Mouse (Mus musculus): ENCODE results near the gene Ncoa5. TPM values are rescaled to one million over a fixed set of nuclear protein-coding genes. Genes with fewer than 3 reads are reported as not detected.

The Ncoa5 gene
- 18.3 and 22.2 TPM in 2 replicates for polyA plus RNA-seq (2015; fragmentation: Nextera tagmentation; extraction: Ambion mirVana)

DNA sequence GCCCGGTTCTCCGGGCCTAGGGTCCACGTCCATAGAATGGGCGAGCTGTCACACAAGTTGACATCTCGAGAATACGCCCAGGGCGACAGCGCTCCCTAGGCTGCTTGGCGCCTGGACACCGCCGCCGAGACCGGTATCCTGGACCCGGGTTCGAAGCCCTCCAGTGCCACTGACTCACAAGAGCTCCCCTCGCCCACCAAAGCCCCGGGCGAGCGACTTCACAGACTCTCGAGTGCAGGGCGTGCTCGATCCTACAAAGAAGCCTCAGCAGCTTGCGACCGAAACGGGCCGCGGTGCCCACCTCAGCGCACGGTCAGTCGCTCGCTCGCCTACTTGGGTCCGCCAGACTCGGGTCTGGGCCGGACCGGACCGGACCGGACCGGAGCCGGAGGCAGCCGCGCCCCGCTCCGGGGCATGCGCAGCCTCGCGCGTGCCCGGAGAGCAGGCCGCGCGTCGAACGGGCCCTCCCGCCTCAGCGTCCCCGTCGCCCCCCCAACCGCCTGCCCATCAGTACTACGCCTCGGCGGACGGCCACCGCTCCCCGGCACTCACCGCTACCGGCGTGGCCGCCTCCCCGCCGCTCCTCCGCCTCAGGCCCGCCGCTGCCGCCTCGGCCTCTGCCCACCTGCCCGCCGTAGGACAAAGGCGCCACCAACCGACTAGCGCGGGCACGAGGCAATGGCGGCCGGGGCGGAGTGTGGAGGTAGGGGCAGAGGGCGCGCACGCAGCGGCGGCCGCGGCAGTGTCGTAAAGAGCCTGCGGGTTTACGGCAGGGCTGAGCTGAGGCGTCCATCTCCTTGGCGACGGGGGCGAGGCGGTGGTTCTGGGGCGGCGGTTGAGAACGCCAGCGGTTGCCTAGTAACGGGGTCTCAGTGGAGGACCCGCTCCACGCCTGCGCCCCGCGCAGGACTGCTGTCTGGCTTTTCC lies at the start of gene Ncoa5:
Gene Ncoa5, minus strand, starts transcription at position 737 of the 927 bp plus-strand sequence.
- Histone ChIP-seq H3K27me3 (peaks cover 4% of the 10 kb centered on the region; the same call in 1 of the 2 replicates), H3K4me3 (replicated peaks) (peak within 1 kb of the TSS; percentile 90), H3K4me1 (replicated peaks) (peaks cover 30% of the 10 kb centered on the region), H3K27ac (peak within 1 kb of the TSS; percentile 51), H3K4me2 (peak within 1 kb of the TSS; percentile 87), H3K9me3 (replicated peaks) (no peaks in the 10 kb centered on the region), H3K9ac (peak within 1 kb of the TSS; percentile 93), H3K36me3 (no peaks in the 10 kb centered on the region)
- under 1% methylated on average over 110 of the region's 111 CpGs for WGBS (ENCODE audit: insufficient replicate concordance)
- peak; percentile 95 for DNase-seq
- ATAC-seq (ENCODE audit: low read depth), result peak; percentile 92

- Histone ChIP-seq H3K36me3 (no peaks in the 10 kb centered on the region), H3K4me3 (replicated peaks) (no peak overlapping the region), H3K4me1 (replicated peaks) (no peaks in the 10 kb centered on the region), H3K27ac (no peak overlapping the region), H3K9me3 (replicated peaks) (no peaks in the 10 kb centered on the region), H3K9ac (no peak overlapping the region), H3K27me3 (peaks cover 53% of the 10 kb centered on the region), H3K4me2 (no peak overlapping the region)
- ATAC-seq (ENCODE audit: low read depth), result no peak
- no peak for DNase-seq
- WGBS (ENCODE audit: insufficient replicate concordance), result 22% methylated on average over 7 of the region's 7 CpGs
These were observed 46.6 kb upstream of the Ncoa5 start for GRCm38 (mm10) chr2:165081257-165081656.

- H3K4me3 ChIP-seq (replicated peaks), result no peak overlapping the region
- H3K9ac ChIP-seq, result no peak overlapping the region
- no peaks in the 10 kb centered on the region for H3K9me3 ChIP-seq (replicated peaks)
- no peak overlapping the region for H3K27ac ChIP-seq
- 17% methylated on average over 9 of the region's 9 CpGs for WGBS (ENCODE audit: insufficient replicate concordance)
- peaks cover 59% of the 10 kb centered on the region for H3K27me3 ChIP-seq
- no peak overlapping the region for H3K4me2 ChIP-seq
- H3K36me3 ChIP-seq, result no peaks in the 10 kb centered on the region
- H3K4me1 ChIP-seq (replicated peaks), result no peaks in the 10 kb centered on the region
- no peak for ATAC-seq (ENCODE audit: low read depth)
- no peak for DNase-seq
These were observed 46.0 kb upstream of the Ncoa5 start for GRCm38 (mm10) chr2:165080657-165081056.

DNA sequence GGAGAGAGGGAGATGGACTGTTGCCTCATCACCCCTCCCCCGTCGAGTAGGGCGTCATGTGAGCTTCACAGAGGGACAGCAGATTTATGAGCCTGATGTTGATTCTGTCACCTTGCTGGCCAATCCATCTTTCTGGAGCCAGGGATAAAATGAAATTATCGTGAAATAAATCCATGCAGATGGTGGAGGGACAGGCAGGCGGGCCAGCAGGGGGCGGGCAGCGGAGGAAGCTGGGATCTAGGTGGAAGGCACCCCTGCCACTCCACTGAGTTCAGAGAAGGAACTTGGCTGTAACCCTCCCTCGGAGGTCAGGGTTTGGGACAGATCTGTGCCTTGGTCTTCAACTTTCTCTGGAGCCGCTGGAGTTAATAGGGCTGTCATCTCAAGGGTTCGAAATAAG lies 43.9 kb upstream of the Ncoa5 start:
- Histone ChIP-seq H3K9ac (no peak overlapping the region), H3K36me3 (no peaks in the 10 kb centered on the region), H3K27ac (no peak overlapping the region), H3K4me3 (replicated peaks) (no peak overlapping the region), H3K9me3 (replicated peaks) (no peaks in the 10 kb centered on the region), H3K27me3 (peaks cover 77% of the 10 kb centered on the region), H3K4me1 (replicated peaks) (no peaks in the 10 kb centered on the region), H3K4me2 (no peak overlapping the region)
- WGBS (ENCODE audit: insufficient replicate concordance), result 18% methylated on average over 10 of the region's 10 CpGs
- DNase-seq (no peak), ATAC-seq (ENCODE audit: low read depth) (no peak)

GRCm38 (mm10) chr2:165078045-165078444 lies 43.4 kb upstream of the Ncoa5 start:
- Histone ChIP-seq H3K4me3 (replicated peaks) (no peak overlapping the region), H3K4me2 (no peak overlapping the region), H3K36me3 (no peaks in the 10 kb centered on the region), H3K27ac (no peak overlapping the region), H3K4me1 (replicated peaks) (no peaks in the 10 kb centered on the region), H3K9ac (no peak overlapping the region), H3K9me3 (replicated peaks) (no peaks in the 10 kb centered on the region), H3K27me3 (peaks cover 83% of the 10 kb centered on the region)
- DNase-seq, result no peak
- WGBS (ENCODE audit: insufficient replicate concordance), result 46% methylated on average over 8 of the region's 8 CpGs
- ATAC-seq (ENCODE audit: low read depth), result no peak

DNA sequence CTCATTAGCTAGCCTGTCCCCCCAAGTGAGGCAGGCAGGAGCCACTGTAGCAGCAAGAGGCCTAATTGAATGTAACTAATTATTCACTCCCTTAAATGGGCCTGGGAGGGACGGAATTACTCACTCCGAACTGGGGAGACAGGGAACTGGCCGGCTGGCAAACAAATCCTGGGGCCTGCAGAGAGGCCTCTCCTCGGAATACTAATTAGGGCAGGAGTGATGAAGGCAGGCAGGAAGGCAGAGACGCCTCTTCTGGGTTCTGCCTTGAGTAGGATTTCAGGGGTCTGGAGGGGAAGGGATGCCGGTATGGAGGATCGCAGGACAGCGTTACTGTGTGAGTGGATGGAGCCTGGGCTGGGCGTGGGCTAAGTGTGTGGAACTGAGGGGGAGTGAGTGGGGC lies 42.4 kb upstream of the Ncoa5 start:
- no peaks in the 10 kb centered on the region for H3K9me3 ChIP-seq (replicated peaks)
- no peaks in the 10 kb centered on the region for H3K4me1 ChIP-seq (replicated peaks)
- no peak for DNase-seq
- no peak overlapping the region for H3K4me3 ChIP-seq (replicated peaks)
- WGBS (ENCODE audit: insufficient replicate concordance), result 8% methylated on average over 9 of the region's 9 CpGs
- no peak for ATAC-seq (ENCODE audit: low read depth)
- no peak overlapping the region for H3K9ac ChIP-seq
- H3K36me3 ChIP-seq, result no peaks in the 10 kb centered on the region
- no peak overlapping the region for H3K4me2 ChIP-seq
- no peak overlapping the region for H3K27ac ChIP-seq
- H3K27me3 ChIP-seq, result peaks cover 91% of the 10 kb centered on the region

GRCm38 (mm10) chr2:165074937-165075336 lies 40.3 kb upstream of the Ncoa5 start:
- peak; percentile 42 for DNase-seq
- 0 out of 2 replicates have a peak, but pooled peaks have one; percentile 18 for ATAC-seq (ENCODE audit: low read depth)

DNA sequence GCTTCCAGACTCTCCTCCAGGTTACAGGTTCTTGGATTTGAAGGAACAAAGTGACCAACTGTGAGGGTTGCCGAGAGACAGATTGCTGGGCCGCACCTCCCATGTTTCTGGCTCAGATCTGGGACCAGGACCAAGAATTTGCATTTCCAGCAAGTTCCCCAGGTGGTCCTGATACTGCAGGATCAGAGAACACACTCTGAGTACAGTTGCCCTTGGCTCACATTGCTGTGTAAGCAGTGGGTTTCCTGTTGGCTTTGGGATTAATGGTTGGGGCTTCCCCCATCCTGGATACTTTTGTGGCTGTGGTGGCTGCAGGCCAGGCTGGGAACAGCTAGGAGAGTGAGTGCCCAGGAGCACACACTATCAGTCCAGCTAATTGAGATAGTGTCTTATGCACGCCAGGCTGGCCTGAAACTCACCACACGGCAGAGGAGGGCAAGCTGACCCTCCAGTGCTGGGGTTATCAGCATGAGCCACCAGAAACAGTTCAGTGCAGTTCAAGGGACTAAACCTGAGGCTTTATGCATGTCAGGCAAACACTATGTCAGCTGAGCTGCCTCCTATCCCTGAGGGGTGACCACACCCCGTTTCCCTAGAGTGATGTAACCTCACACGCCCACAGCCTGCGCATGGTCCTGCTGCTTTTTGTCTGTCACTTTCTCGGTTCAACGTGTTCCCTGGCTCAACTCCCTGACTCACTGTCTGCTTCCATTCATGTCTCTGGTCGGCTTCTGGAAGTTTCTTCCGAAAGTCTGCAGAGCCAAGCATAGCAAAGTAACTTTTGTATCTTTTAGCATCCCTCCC lies 39.6 kb upstream of the Ncoa5 start:
- no peak overlapping the region for H3K9ac ChIP-seq
- 39% methylated on average over 11 of the region's 11 CpGs for WGBS (ENCODE audit: insufficient replicate concordance)
- ATAC-seq (ENCODE audit: low read depth), result no peak
- no peak overlapping the region for H3K4me2 ChIP-seq
- H3K4me3 ChIP-seq (replicated peaks), result no peak overlapping the region
- H3K27me3 ChIP-seq, result peaks cover 79% of the 10 kb centered on the region
- DNase-seq, result no peak
- H3K4me1 ChIP-seq (replicated peaks), result no peaks in the 10 kb centered on the region
- H3K36me3 ChIP-seq, result no peaks in the 10 kb centered on the region
- no peaks in the 10 kb centered on the region for H3K9me3 ChIP-seq (replicated peaks)
- no peak overlapping the region for H3K27ac ChIP-seq

More at GRCm38 (mm10) chr2:165074937-165075336, 40.3 kb upstream of the Ncoa5 start:
- no peak overlapping the region for H3K27ac ChIP-seq
- no peak overlapping the region for H3K4me3 ChIP-seq (replicated peaks)
- H3K36me3 ChIP-seq, result no peaks in the 10 kb centered on the region
- H3K9ac ChIP-seq, result no peak overlapping the region
- no peaks in the 10 kb centered on the region for H3K9me3 ChIP-seq (replicated peaks)
- H3K27me3 ChIP-seq, result peaks cover 85% of the 10 kb centered on the region
- no peak overlapping the region for H3K4me2 ChIP-seq
- WGBS (ENCODE audit: insufficient replicate concordance), result 28% methylated on average over 2 of the region's 2 CpGs
- H3K4me1 ChIP-seq (replicated peaks), result no peaks in the 10 kb centered on the region

- Histone ChIP-seq H3K9ac (no peak overlapping the region), H3K4me1 (replicated peaks) (no peaks in the 10 kb centered on the region), H3K27me3 (peaks cover 70% of the 10 kb centered on the region), H3K4me3 (replicated peaks) (no peak overlapping the region), H3K9me3 (replicated peaks) (no peaks in the 10 kb centered on the region), H3K4me2 (no peak overlapping the region), H3K36me3 (no peaks in the 10 kb centered on the region), H3K27ac (no peak overlapping the region)
- DNase-seq, result no peak
- ATAC-seq (ENCODE audit: low read depth), result no peak
- WGBS (ENCODE audit: insufficient replicate concordance), result 23% methylated on average over 9 of the region's 9 CpGs
These were observed 38.7 kb upstream of the Ncoa5 start for GRCm38 (mm10) chr2:165073381-165073781.

DNA sequence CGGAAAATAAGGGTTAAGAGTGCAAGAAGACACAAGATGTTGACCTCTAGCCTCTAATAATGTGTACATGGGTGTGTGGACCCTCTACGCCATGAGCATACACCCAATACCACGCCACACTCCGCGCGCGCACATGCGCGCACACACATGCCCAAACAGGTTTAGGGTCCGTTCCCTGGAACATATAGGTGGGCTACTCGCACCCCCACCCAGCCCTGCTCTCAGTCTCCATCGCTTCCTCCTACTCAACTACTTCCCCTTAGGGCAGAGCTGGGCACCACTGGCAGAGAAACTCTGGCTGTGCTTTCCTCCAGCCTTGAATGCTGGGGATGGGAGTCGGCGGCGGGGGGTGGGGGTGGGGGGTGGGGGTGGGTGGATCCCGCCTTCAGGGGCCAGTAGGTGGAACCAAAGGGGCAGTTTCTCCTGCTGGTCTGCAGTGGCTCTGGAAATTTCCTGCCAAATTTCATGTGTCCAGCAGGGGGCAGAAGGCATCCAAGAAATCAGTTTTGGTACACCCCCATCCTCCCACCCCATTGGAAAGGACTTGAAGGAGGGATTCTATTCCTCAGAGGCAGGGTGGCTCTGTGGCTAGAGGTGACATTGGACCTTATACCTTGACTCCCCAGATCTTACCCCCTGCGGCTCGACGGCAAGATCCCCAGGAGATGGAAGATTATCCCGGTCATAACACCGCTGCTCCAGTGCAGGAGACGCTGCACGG lies 35.6 kb upstream of the Ncoa5 start:
- no peak overlapping the region for H3K4me2 ChIP-seq
- no peaks in the 10 kb centered on the region for H3K4me1 ChIP-seq (replicated peaks)

DNA sequence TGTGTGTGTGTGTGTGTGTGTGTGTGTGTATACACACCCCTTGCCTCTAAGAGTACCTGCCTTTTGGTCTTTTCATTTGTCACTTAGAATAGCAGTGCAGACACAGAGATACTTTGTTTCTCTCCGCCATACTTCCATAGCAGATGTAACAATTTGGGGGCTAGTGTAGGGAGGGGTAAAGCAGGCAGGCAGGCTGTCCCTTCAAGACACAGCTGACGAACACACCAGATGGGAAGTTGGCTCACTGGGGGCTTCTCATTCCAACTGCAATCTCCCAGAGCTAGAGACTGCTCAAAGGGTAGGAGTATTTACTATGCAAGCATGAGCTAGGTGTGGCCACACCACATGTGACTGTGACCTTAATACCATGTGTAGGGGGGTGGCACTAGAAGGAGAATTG lies 34.1 kb upstream of the Ncoa5 start:
- Histone ChIP-seq H3K27me3 (peaks cover 26% of the 10 kb centered on the region), H3K4me3 (replicated peaks) (no peak overlapping the region), H3K9me3 (replicated peaks) (no peaks in the 10 kb centered on the region), H3K27ac (no peak overlapping the region), H3K4me1 (replicated peaks) (no peaks in the 10 kb centered on the region), H3K9ac (no peak overlapping the region), H3K36me3 (no peaks in the 10 kb centered on the region), H3K4me2 (no peak overlapping the region)
- no peak for ATAC-seq (ENCODE audit: low read depth)
- DNase-seq, result no peak
- WGBS (ENCODE audit: insufficient replicate concordance), result 63% methylated on average over 2 of the region's 2 CpGs

More for the DNA sequence above, 35.6 kb upstream of the Ncoa5 start:
- Histone ChIP-seq H3K9ac (no peak overlapping the region), H3K4me3 (replicated peaks) (no peak overlapping the region), H3K27me3 (peaks cover 39% of the 10 kb centered on the region), H3K9me3 (replicated peaks) (no peaks in the 10 kb centered on the region), H3K27ac (no peak overlapping the region), H3K36me3 (no peaks in the 10 kb centered on the region)
- ATAC-seq (ENCODE audit: low read depth) (no peak), DNase-seq (no peak)
- WGBS (ENCODE audit: insufficient replicate concordance), result 22% methylated on average over 22 of the region's 23 CpGs

All from liver, embryonic 13.5 days (tissue).